Mouse (Mus musculus) left cerebral cortex, adult 8-10 months (tissue): Measurements from ENCODE around the gene Myadml2. TPM values are rescaled to one million over a fixed set of nuclear protein-coding genes. Genes with fewer than 3 reads are reported as not detected.

Experiments used
- DNase-seq, 2 experiments: peaks; one replicate each; pipeline ENCODE4 v3.0.0; 2022; ENCODE audit warnings: low spot score in 2 of 2
- total RNA-seq, 4 experiments: library from RNA; stranded (reverse); gene quantifications; 2 replicates each; pipeline ENCODE4 v1.2.4; 2022

Gene Myadml2
- total RNA-seq, 4 experiments from 2014 or later: 9.3 to 12.0 (median 10.7) TPM

GRCm38 (mm10) chr11:120661076-120661460 is 13.1 kb upstream of the Myadml2 start, which contains the start of gene Notum:
Notum (minus strand) TSS chr11:120661175.
- no peak for DNase-seq

GRCm38 (mm10) chr11:120660301-120661075 is 12.5 kb upstream of the Myadml2 start:
- DNase-seq: no peak

GRCm38 (mm10) chr11:120659509-120660300 is 11.7 kb upstream of the Myadml2 start:
- DNase-seq: no peak

GRCm38 (mm10) chr11:120658876-120659410 is 11.0 kb upstream of the Myadml2 start:
- peak in 1 of 2 experiments; percentile 63 for DNase-seq

- DNase-seq: no peak
Measured at GRCm38 (mm10) chr11:120657301-120657700, 9.3 kb upstream of the Myadml2 start.

GRCm38 (mm10) chr11:120654741-120655140 is 6.8 kb upstream of the Myadml2 start:
- no peak for DNase-seq

- DNase-seq: no peak
Measured at GRCm38 (mm10) chr11:120651872-120652271, 3.9 kb upstream of the Myadml2 start.

GRCm38 (mm10) chr11:120647047-120647830 is 719 bp downstream of the Myadml2 start:
- no peak for DNase-seq

- peak; percentile 83 to 89 for DNase-seq
Measured at GRCm38 (mm10) chr11:120643601-120643987, 4.4 kb downstream of the Myadml2 start, which contains the start of gene Pycr1. Pycr1 (minus strand) TSS chr11:120643769.

GRCm38 (mm10) chr11:120642939-120643600 is 4.9 kb downstream of the Myadml2 start:
- no peak for DNase-seq

- no peak for DNase-seq
Measured at GRCm38 (mm10) chr11:120641869-120642268, 6.1 kb downstream of the Myadml2 start.

GRCm38 (mm10) chr11:120641255-120641654 is 6.7 kb downstream of the Myadml2 start:
- DNase-seq: no peak

- no peak for DNase-seq
Measured at GRCm38 (mm10) chr11:120634810-120635209, 13.1 kb downstream of the Myadml2 start.

GRCm38 (mm10) chr11:120633520-120634343 is 14.2 kb downstream of the Myadml2 start, which contains the start of gene Mafg:
Mafg (minus strand) TSS chr11:120633600.
- DNase-seq: peak; percentile 77 to 93

GRCm38 (mm10) chr11:120632559-120633519 is 15.1 kb downstream of the Myadml2 start:
- peak in 1 of 2 experiments; percentile 45 for DNase-seq

GRCm38 (mm10) chr11:120631726-120632448 is 16.1 kb downstream of the Myadml2 start:
- DNase-seq: no peak

GRCm38 (mm10) chr11:120630881-120631725 is 16.9 kb downstream of the Myadml2 start:
- DNase-seq: no peak
